Mouse (Mus musculus): ENCODE measurements around the gene Slc39a13. TPM values are rescaled to one million over a fixed set of nuclear protein-coding genes. Genes with fewer than 3 reads are reported as not detected.

Slc39a13 gene
- total RNA-seq, 2 experiments from 2014 or later, result 10.6 to 21.3 TPM

GRCm38 (mm10) chr2:91096524-91096923 lies 26.3 kb upstream of the Slc39a13 start:
- ATAC-seq (replicated peaks; ENCODE audit: low FRiP score, low TSS enrichment, poor library complexity, severe bottlenecking), result peak; percentile 68

- ATAC-seq (replicated peaks; ENCODE audit: low FRiP score, low TSS enrichment, poor library complexity, severe bottlenecking), result no peak
Measured at GRCm38 (mm10) chr2:91090827-91091226, 20.6 kb upstream of the Slc39a13 start.

- no peak for ATAC-seq (replicated peaks; ENCODE audit: low FRiP score, low TSS enrichment, poor library complexity, severe bottlenecking)
Measured at GRCm38 (mm10) chr2:91090208-91090607, 20.0 kb upstream of the Slc39a13 start.

- no peak for ATAC-seq (replicated peaks; ENCODE audit: low FRiP score, low TSS enrichment, poor library complexity, severe bottlenecking)
Measured at GRCm38 (mm10) chr2:91088987-91089386, 18.8 kb upstream of the Slc39a13 start.

GRCm38 (mm10) chr2:91087453-91087852 lies 17.2 kb upstream of the Slc39a13 start:
- ATAC-seq (replicated peaks; ENCODE audit: low FRiP score, low TSS enrichment, poor library complexity, severe bottlenecking), result no peak

- ATAC-seq (replicated peaks; ENCODE audit: low FRiP score, low TSS enrichment, poor library complexity, severe bottlenecking), result no peak
Measured at GRCm38 (mm10) chr2:91086392-91087237, 16.4 kb upstream of the Slc39a13 start.

GRCm38 (mm10) chr2:91085494-91086391 lies 15.5 kb upstream of the Slc39a13 start:
- no peak for ATAC-seq (replicated peaks; ENCODE audit: low FRiP score, low TSS enrichment, poor library complexity, severe bottlenecking)

GRCm38 (mm10) chr2:91084179-91084820 lies 14.1 kb upstream of the Slc39a13 start:
- ATAC-seq (replicated peaks; ENCODE audit: low FRiP score, low TSS enrichment, poor library complexity, severe bottlenecking), result no peak

- ATAC-seq (replicated peaks; ENCODE audit: low FRiP score, low TSS enrichment, poor library complexity, severe bottlenecking), result 0 out of 2 replicates have a peak, but pooled peaks have one; percentile 24
Measured at GRCm38 (mm10) chr2:91083366-91083940, 13.2 kb upstream of the Slc39a13 start.

- ATAC-seq (replicated peaks; ENCODE audit: low FRiP score, low TSS enrichment, poor library complexity, severe bottlenecking), result peak; percentile 50; the same call in 1 of the 2 replicates
Measured at GRCm38 (mm10) chr2:91082844-91083243, 12.6 kb upstream of the Slc39a13 start.

GRCm38 (mm10) chr2:91081775-91082695 lies 11.8 kb upstream of the Slc39a13 start, which contains the start of gene Spi1:
Gene Spi1, plus strand, starts transcription at chr2:91082390.
- ATAC-seq (replicated peaks; ENCODE audit: low FRiP score, low TSS enrichment, poor library complexity, severe bottlenecking), result no peak

GRCm38 (mm10) chr2:91080784-91081513 lies 10.7 kb upstream of the Slc39a13 start:
- no peak for ATAC-seq (replicated peaks; ENCODE audit: low FRiP score, low TSS enrichment, poor library complexity, severe bottlenecking)

- ATAC-seq (replicated peaks; ENCODE audit: low FRiP score, low TSS enrichment, poor library complexity, severe bottlenecking), result no peak
Measured at GRCm38 (mm10) chr2:91079026-91079384, 8.8 kb upstream of the Slc39a13 start.

- ATAC-seq (replicated peaks; ENCODE audit: low FRiP score, low TSS enrichment, poor library complexity, severe bottlenecking), result 0 out of 2 replicates have a peak, but pooled peaks have one; percentile 38
Measured at GRCm38 (mm10) chr2:91078314-91079025, 8.3 kb upstream of the Slc39a13 start.

GRCm38 (mm10) chr2:91077957-91078313 lies 7.7 kb upstream of the Slc39a13 start:
- ATAC-seq (replicated peaks; ENCODE audit: low FRiP score, low TSS enrichment, poor library complexity, severe bottlenecking), result no peak

GRCm38 (mm10) chr2:91072092-91072491 lies 1.9 kb upstream of the Slc39a13 start:
- ATAC-seq (replicated peaks; ENCODE audit: low FRiP score, low TSS enrichment, poor library complexity, severe bottlenecking), result no peak

GRCm38 (mm10) chr2:91071059-91071458 lies 842 bp upstream of the Slc39a13 start:
- ATAC-seq (replicated peaks; ENCODE audit: low FRiP score, low TSS enrichment, poor library complexity, severe bottlenecking), result no peak
